Mouse (Mus musculus) hindbrain, embryonic 16.5 days (tissue): ENCODE data around the gene Nxn. TPM values are rescaled to one million over a fixed set of nuclear protein-coding genes. Genes with fewer than 3 reads are reported as not detected.
A peak's percentile ranks its signal among the peaks of the same experiment; 100 is the strongest.

Source experiments
- ATAC-seq: fragments of 200-750 bp; cut with Nextera tagmentation; 2 replicates; pipeline ENCODE4 v1.8.0; 2017; ENCODE audit warnings: moderate TSS enrichment, moderate library complexity
- H3K27ac ChIP-seq: fragments of 300-500 bp; sonication (generic); 2 replicates; pipeline ENCODE4 v1.5.1; 2014; ENCODE audit warnings: low read depth, mild to moderate bottlenecking, control low read depth, low read length, moderate library complexity
- H3K27me3 ChIP-seq: fragments of 300-500 bp; sonication (generic); replicated peaks from 2 replicates; pipeline ENCODE4 v1.6.1; 2014; ENCODE audit warnings: low read length; ENCODE audit not compliant: control insufficient read depth, insufficient read depth
- H3K36me3 ChIP-seq: fragments of 300-500 bp; sonication (generic); 2 replicates; pipeline ENCODE4 v1.6.1; 2014; ENCODE audit warnings: mild to moderate bottlenecking, low read length, moderate library complexity, mixed read lengths; ENCODE audit not compliant: control insufficient read depth, insufficient read depth
- H3K4me1 ChIP-seq: fragments of 300-500 bp; sonication (generic); 2 replicates; pipeline ENCODE4 v1.6.1; 2014; ENCODE audit warnings: low read depth, low read length; ENCODE audit not compliant: control insufficient read depth, insufficient read depth
- H3K4me2 ChIP-seq: fragments of 300-500 bp; sonication (generic); 2 replicates; pipeline ENCODE4 v1.6.1; 2014; ENCODE audit warnings: mild to moderate bottlenecking, low read length, control low read depth, moderate library complexity
- H3K4me3 ChIP-seq: fragments of 300-500 bp; sonication (generic); 2 replicates; pipeline ENCODE4 v1.5.1; 2014; ENCODE audit warnings: mild to moderate bottlenecking, low read length, control low read depth, moderate library complexity
- H3K9ac ChIP-seq: fragments of 300-500 bp; sonication (generic); 2 replicates; pipeline ENCODE4 v1.6.1; 2014; ENCODE audit warnings: low read depth, mild to moderate bottlenecking, control low read depth, low read length, moderate library complexity
- H3K9me3 ChIP-seq: fragments of 300-500 bp; sonication (generic); 2 replicates; pipeline ENCODE4 v1.6.1; 2014; ENCODE audit warnings: mild to moderate bottlenecking, low read length, moderate library complexity; ENCODE audit not compliant: control insufficient read depth
- WGBS: fragments of 180-500 bp; shearing (Covaris S2); extraction: QIAGEN DNeasy Blood & Tissue Kit; methylation state at CpG from one replicate; pipeline ENCODE4 v1.1.7; 2014; 5-methylcytosine and 5-hydroxymethylcytosine counted together
- polyA plus RNA-seq: library from polyadenylated mRNA; unstranded; fragments of >200 nt; fragmentation: Nextera tagmentation; extraction: Ambion mirVana; gene quantifications from 2 replicates; pipeline ENCODE4 v1.2.1, GENCODE M21; 2015

The Nxn gene
- polyA plus RNA-seq, 1 experiment from 2014 or later = 22.2 TPM

DNA sequence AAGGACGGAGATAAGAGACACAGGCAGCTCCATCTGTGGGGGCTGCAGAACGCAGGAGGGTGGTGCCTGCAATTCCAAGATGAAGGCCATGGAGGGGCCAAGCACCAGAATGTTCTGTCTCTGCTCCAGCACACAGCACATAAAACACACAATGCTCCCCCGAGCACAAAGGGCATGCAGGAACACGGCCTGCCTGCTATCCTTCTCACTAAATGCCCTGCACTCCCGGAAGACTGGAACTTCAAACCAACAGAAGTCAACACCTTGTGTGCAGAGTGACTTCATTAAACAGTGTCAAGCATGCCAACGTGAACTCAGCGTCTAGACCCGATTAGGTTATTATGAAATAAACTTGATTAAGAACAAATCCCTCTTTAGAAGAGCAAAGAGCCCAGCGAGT, 74.7 kb downstream of the Nxn start:
- Histone ChIP-seq H3K27me3 (no peaks in the 10 kb centered on the region), H3K4me1 (peaks cover 22% of the 10 kb centered on the region), H3K9ac (no peak overlapping the region), H3K4me2 (no peak overlapping the region), H3K4me3 (no peak overlapping the region), H3K27ac (no peak overlapping the region), H3K9me3 (no peaks in the 10 kb centered on the region), H3K36me3 (no peaks in the 10 kb centered on the region)
- ATAC-seq = no peak
- 60% methylated on average over 9 of the region's 9 CpGs for WGBS

DNA sequence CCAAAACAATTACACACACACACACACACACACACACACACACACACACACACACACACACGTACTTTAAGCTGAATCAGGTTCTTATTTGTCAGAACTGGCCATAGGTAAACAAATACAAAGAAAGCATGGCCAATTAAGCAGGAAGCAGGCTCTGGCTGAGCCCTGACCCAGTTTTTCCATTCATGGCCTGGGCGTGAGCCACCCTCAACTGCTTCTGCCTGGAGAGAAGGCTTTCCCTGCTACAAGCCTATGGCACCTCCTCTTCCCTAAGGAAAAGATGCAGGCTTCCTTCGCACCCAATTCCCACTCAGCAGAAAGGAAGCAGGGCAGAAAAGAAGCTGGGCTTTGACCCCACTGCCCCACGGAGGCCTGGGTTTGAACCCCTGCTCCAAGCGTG, 76.0 kb downstream of the Nxn start:
- 74% methylated on average over 5 of the region's 5 CpGs for WGBS
- H3K27me3 ChIP-seq = no peaks in the 10 kb centered on the region
- ATAC-seq = no peak
- H3K4me2 ChIP-seq = no peak overlapping the region
- H3K36me3 ChIP-seq = no peaks in the 10 kb centered on the region
- no peaks in the 10 kb centered on the region for H3K9me3 ChIP-seq
- no peak overlapping the region for H3K9ac ChIP-seq
- peaks cover 15% of the 10 kb centered on the region for H3K4me1 ChIP-seq
- no peak overlapping the region for H3K4me3 ChIP-seq
- no peak overlapping the region for H3K27ac ChIP-seq

DNA sequence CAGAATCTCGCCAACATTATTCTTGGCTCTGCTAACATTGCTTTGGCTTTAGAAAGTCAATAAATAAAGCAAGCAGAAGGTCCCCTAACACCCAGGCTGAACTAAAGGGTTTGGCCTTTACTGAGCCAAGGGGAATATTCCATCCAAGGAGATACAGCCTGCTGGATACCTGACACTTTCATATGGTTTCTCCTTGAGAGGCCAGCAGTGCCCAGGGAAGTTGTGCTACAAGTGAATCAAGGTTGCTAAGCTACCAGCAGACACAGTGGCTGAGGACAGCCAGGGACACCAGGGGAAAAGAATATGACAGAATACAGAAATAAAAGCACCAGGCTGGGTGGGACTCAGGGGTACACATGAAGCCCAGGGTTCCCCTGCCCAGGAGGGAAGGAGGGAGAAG, 76.9 kb downstream of the Nxn start:
- no peak for ATAC-seq
- H3K9ac ChIP-seq = no peak overlapping the region
- peak overlapping the region; percentile 16; the same call in 1 of the 2 replicates for H3K27ac ChIP-seq

DNA sequence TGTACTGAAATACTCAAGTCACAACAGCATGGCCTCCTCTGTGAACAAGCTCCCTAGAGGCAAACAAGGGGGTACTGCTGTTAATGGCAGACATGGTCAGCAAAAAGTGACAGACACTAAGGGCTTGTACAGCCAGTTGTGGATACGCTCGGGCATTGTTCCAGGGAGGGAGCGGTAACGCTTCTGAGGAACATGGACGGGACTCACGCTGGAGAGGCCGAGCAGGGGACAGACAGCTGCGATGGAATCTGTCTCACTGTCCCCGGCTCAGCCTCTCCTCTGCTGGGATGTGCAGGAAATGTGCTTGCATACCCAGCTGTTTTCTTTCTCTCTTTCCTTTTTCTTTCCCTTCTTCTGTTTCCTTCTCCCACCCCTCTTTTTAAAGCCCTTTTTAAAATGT, 78.5 kb downstream of the Nxn start:
- peaks cover 7% of the 10 kb centered on the region; the same call in 1 of the 2 replicates for H3K4me1 ChIP-seq
- ATAC-seq = no peak
- no peaks in the 10 kb centered on the region for H3K9me3 ChIP-seq
- no peak overlapping the region for H3K27ac ChIP-seq
- no peaks in the 10 kb centered on the region for H3K36me3 ChIP-seq
- WGBS = 69% methylated on average over 9 of the region's 9 CpGs
- H3K9ac ChIP-seq = no peak overlapping the region
- no peaks in the 10 kb centered on the region for H3K27me3 ChIP-seq
- no peak overlapping the region for H3K4me3 ChIP-seq
- no peak overlapping the region for H3K4me2 ChIP-seq

More for the DNA sequence above, 76.9 kb downstream of the Nxn start:
- Histone ChIP-seq H3K9me3 (no peaks in the 10 kb centered on the region), H3K4me1 (peaks cover 11% of the 10 kb centered on the region), H3K4me3 (no peak overlapping the region), H3K4me2 (no peak overlapping the region), H3K36me3 (no peaks in the 10 kb centered on the region), H3K27me3 (no peaks in the 10 kb centered on the region)
- 80% methylated on average over 1 of the region's 1 CpGs for whole genome bisulfite sequencing

DNA sequence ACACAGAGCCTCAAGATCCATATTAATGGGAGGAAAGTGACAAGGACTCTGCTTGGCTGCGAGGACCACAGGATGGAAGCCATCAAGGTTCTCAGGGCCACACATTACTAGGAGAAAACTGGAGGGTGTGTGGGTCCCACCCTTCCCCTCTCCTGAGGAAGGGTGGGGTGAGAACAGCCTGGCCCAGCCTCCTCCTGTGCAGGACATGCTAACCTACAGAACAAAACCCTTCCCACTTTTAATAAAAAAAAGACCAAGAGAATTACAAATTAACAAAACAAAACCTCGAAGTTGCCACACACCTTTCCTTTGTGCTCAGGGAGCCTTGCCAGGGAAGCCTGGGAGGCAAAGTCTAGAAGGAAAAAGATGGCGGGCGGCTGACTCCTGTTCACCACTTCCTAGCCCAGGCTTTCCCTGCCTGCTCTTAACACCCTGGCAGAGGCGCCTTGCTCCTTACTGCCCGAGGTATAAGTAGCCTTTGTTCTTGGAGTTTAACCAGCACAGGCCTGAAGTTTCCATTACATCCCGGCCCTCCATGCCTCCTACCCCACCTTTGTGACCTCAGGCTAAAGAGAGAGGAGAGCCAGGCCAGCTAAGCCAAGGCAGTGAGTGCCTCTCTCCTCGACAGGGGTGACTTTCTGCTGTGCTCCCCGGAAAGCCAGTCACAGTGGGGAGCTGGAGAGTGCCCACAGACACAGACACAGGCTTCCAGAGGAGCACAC, 79.1 kb downstream of the Nxn start:
- Histone ChIP-seq H3K4me2 (no peak overlapping the region), H3K27ac (no peak overlapping the region), H3K4me3 (no peak overlapping the region), H3K9ac (no peak overlapping the region), H3K9me3 (no peaks in the 10 kb centered on the region), H3K27me3 (no peaks in the 10 kb centered on the region), H3K36me3 (no peaks in the 10 kb centered on the region), H3K4me1 (peaks cover 4% of the 10 kb centered on the region; the same call in 1 of the 2 replicates)
- 66% methylated on average over 9 of the region's 9 CpGs for WGBS
- no peak for ATAC-seq

DNA sequence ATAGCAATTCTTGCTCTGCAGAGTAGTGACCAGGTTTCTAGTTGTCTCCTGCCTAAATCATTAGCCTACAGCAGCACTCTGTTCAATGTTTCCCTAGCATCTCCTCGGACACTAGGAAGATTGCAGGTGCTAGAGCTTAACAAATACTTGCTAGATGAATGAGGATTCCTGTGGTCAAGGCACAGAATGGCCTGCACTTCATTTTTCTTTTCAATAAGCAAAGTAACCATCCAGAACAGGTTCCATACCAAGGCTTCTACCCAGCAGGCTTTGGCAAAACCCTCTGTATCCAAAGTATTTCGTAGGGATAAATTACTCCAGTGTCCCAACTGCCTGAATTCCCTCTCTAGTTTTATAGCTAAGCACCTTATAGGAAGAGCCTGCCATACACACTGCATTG, 81.0 kb downstream of the Nxn start:
- no peaks in the 10 kb centered on the region for H3K27me3 ChIP-seq
- H3K36me3 ChIP-seq = no peaks in the 10 kb centered on the region
- no peak overlapping the region for H3K27ac ChIP-seq
- WGBS = 79% methylated on average over 2 of the region's 2 CpGs
- ATAC-seq = no peak
- peaks cover 4% of the 10 kb centered on the region; the same call in 1 of the 2 replicates for H3K4me1 ChIP-seq
- H3K4me3 ChIP-seq = no peak overlapping the region
- no peak overlapping the region for H3K9ac ChIP-seq
- no peaks in the 10 kb centered on the region for H3K9me3 ChIP-seq
- no peak overlapping the region for H3K4me2 ChIP-seq

DNA sequence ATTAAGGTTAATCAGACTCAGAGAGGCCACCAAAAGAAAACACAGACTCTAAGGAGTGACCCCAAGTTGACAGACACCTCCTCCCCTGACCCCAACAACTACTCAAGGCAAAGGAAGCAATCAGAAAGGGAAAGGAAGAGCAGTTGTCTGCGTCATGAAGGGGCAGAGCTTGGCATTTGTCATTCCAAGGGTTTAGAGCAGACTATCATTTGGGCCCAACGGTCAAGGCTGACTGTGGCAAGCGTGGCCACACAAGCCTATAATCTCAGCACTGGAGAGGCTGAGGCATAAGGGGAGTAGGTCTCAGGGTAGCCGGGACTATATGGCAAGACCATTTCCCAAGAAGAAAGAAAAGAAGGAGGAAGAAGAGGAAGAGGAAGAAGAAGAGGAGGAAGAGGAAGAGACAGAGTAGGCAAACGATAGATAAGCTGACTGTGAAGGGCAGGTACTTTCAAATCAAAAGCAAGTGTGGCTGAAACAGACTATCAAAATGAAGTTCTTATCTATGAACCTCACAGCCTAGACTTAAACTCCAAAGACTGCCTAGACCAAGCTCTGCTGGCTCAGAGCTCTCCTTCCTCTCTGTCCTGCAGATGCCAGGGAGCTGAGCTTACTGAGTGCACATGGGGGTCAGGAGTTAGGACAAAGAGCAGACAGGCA, 83.0 kb downstream of the Nxn start:
- ATAC-seq = no peak
- Histone ChIP-seq H3K4me3 (no peak overlapping the region), H3K9me3 (no peaks in the 10 kb centered on the region), H3K4me1 (peaks cover 4% of the 10 kb centered on the region), H3K4me2 (no peak overlapping the region), H3K27me3 (no peaks in the 10 kb centered on the region), H3K36me3 (no peaks in the 10 kb centered on the region), H3K27ac (no peak overlapping the region), H3K9ac (no peak overlapping the region)
- WGBS = 93% methylated on average over 5 of the region's 5 CpGs

DNA sequence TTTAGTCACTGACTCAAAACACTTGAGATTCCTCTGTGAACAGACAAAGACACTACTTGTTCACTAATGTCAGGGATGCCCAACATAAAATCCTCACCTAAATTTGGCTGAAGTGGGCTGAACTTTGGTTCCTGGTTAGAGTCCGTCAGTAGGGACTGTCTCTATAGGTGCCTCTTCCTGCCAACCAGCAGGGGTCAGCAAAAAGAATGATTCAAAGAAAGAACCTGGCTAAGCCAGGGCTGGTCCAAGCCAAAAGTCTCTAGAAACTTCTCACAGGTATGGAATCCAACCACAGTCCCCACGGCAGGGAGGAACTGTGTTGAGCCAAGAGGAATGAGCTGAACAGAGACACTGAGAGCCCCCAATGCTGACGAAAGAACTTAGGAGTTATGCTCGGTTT, 84.2 kb downstream of the Nxn start:
- Histone ChIP-seq H3K27ac (no peak overlapping the region), H3K4me2 (no peak overlapping the region), H3K9me3 (no peaks in the 10 kb centered on the region), H3K36me3 (no peaks in the 10 kb centered on the region), H3K4me3 (no peak overlapping the region), H3K4me1 (peaks cover 5% of the 10 kb centered on the region), H3K9ac (no peak overlapping the region), H3K27me3 (no peaks in the 10 kb centered on the region)
- ATAC-seq = no peak
- 87% methylated on average over 4 of the region's 4 CpGs for WGBS

DNA sequence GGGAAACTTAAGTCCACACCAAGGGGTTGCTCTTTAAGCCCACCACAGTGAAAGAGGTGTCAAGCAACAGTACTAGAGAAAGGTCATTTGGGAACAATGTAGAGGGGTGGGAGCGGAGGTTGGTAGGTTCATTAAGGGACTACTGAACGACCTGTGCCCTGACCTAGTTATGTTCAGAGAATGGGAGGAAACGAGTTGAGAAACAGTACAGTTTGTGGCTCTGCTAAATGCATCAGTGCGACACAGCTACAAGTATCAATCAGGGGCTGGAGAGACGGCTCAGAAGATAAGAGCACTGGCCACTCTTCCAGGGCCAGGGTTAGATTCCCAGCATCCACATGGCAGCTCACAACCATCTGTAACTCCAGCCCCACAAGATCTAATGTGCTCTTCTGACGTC, 84.8 kb downstream of the Nxn start:
- H3K27me3 ChIP-seq = no peaks in the 10 kb centered on the region
- no peaks in the 10 kb centered on the region for H3K9me3 ChIP-seq
- WGBS = 82% methylated on average over 6 of the region's 6 CpGs
- no peaks in the 10 kb centered on the region for H3K36me3 ChIP-seq
- no peak overlapping the region for H3K4me2 ChIP-seq
- peaks cover 5% of the 10 kb centered on the region for H3K4me1 ChIP-seq
- H3K9ac ChIP-seq = no peak overlapping the region
- ATAC-seq = no peak
- no peak overlapping the region for H3K4me3 ChIP-seq
- H3K27ac ChIP-seq = no peak overlapping the region
